ENCODE assay signal across 9 mouse cellular contexts in the genomic region with DNA sequence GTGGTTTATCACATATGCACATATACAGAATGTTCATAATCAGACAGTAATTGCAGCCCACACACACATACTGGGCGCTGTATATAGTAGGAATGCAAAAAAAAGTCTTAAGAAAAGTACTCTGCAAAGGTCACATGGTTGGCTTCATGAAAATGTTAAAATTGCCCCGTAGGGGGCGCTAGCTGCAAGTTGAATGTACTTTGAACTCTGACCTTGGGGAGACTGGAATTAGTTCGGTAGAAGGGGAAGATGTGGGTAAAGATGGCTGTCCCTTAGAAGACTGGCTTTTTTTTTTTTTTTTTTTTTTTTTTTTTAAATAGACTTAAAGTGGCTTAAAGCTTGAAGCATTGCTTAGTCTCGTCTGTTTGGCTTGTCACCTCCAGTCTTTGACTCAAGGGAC. TPM values are rescaled to one million over a fixed set of nuclear protein-coding genes. Genes with fewer than 3 reads are reported as not detected.
DNase-seq lines count a peak whose midpoint lies in the region; ATAC-seq and TF ChIP-seq lines count a peak whose summit lies in the region.
"Had no signal": no experiment of that assay in that cellular context is flagged by ENCODE, and none has a peak within 500 bp of the region (broad histone marks: within the 10 kb centered on the region; RNA-seq: fewer than 3 reads in every experiment).

No protein-coding gene starts in this region.

- peaks cover 22% of the 10 kb centered on the region for H3K4me1 ChIP-seq in liver, embryonic 12.5 days
- H3K4me1 ChIP-seq in cerebellum, adult 2 months (ENCODE audit: control insufficient read depth, insufficient read depth, low read length), result peaks cover 4% of the 10 kb centered on the region; the same call in 1 of the 2 replicates

- peak; percentile 73 for DNase-seq in liver
- peak; percentile 81 for DNase-seq in MN1 (ENCODE audit: low spot score)
- peak; percentile 70 to 77 for DNase-seq in cerebellum, adult 2 months
- peak; percentile 52 for DNase-seq in gastrocnemius, postnatal 25 days
- peak; percentile 70 to 71 for DNase-seq in layer of hippocampus, postnatal 10 days (ENCODE audit: low spot score in 2 of 2)
- DNase-seq in naive thymus-derived CD4-positive, alpha-beta T cell, adult 2 months (ENCODE audit: low read depth), result peak; percentile 91
- peak; percentile 80 for DNase-seq in thymus, postnatal 25 days

- no peak overlapping the region for H3K4me3 ChIP-seq in liver, embryonic 12.5 days
- H3K4me3 ChIP-seq in cerebellum, adult 2 months (replicated peaks; ENCODE audit: insufficient read depth, low read depth, low read length), result no peak overlapping the region

- H3K36me3 ChIP-seq in liver, embryonic 12.5 days, result no peaks in the 10 kb centered on the region

- H3K9me3 ChIP-seq in liver, embryonic 12.5 days (replicated peaks), result no peaks in the 10 kb centered on the region

- no peak overlapping the region for H3K4me2 ChIP-seq in liver, embryonic 12.5 days

- H3K27ac ChIP-seq in liver, embryonic 12.5 days, result no peak overlapping the region
- no peak overlapping the region for H3K27ac ChIP-seq in cerebellum, adult 2 months (ENCODE audit: insufficient read depth, low read length)

- WGBS in liver, embryonic 12.5 days (ENCODE audit: insufficient replicate concordance), result 10% methylated on average over 5 of the region's 5 CpGs
- 10% methylated on average over 5 of the region's 5 CpGs for WGBS in cerebellum, adult 2 months

- TF ChIP-seq CTCF in cerebellum, adult 2 months (IDR thresholded peaks at IDR 0.05; ENCODE audit: borderline replicate concordance, insufficient read depth, low read depth, low read length), result peak; percentile 60; the same call in 1 of the 2 replicates

- TF ChIP-seq POLR2A in cerebellum, adult 2 months (IDR thresholded peaks at IDR 0.05; ENCODE audit: borderline replicate concordance, insufficient read depth, low read length), result no peak

- no peaks in the 10 kb centered on the region for H3K27me3 ChIP-seq in liver, embryonic 12.5 days (replicated peaks)
- H3K27me3 ChIP-seq in cerebellum, adult 2 months (ENCODE audit: control insufficient read depth, insufficient read depth, low read length), result no peaks in the 10 kb centered on the region

- no peak overlapping the region for H3K9ac ChIP-seq in liver, embryonic 12.5 days

- ATAC-seq in liver, embryonic 12.5 days, result no peak

RNA-seq across cellular contexts. Expression of a gene that starts 28.4 kb away (rescaled TPM):
- polyA plus RNA-seq in liver, embryonic 12.5 days (2016; fragmentation: Nextera tagmentation; extraction: Ambion mirVana), result 19.1 and 19.5 TPM in 2 replicates
- polyA plus RNA-seq in cerebellum, adult 2 months (2012; rRNA removed), result 134 and 151 TPM in 2 replicates
- total RNA-seq in gastrocnemius, postnatal 25 days (2021), result 10 to 100 TPM; 56.0 to 61.4 TPM
- 100 to 1,000 TPM; 164 to 169 TPM for total RNA-seq in layer of hippocampus, postnatal 10 days (2021)

RNA-seq across cellular contexts. Expression of a gene that starts 55.0 kb away (rescaled TPM):
- polyA plus RNA-seq in liver, embryonic 12.5 days (2016; fragmentation: Nextera tagmentation; extraction: Ambion mirVana), result not detected in 2 replicates
- polyA plus RNA-seq in cerebellum, adult 2 months (2012; rRNA removed), result not detected in 2 replicates
- not detected for total RNA-seq in gastrocnemius, postnatal 25 days (2021)
- not detected for total RNA-seq in layer of hippocampus, postnatal 10 days (2021)
- polyA plus RNA-seq: neural tube, embryonic 14.5 days had no signal
